Mouse (Mus musculus) spleen, adult 2 months (tissue): ENCODE data around the gene Ccdc63.
A peak's percentile ranks its signal among the peaks of the same experiment; 100 is the strongest.

Experiments used
- CTCF ChIP-seq: fragments of 200-500 bp; IDR thresholded peaks from 2 replicates; pipeline ENCODE4 v1.5.1; 2011; ENCODE audit warnings: mild to moderate bottlenecking, inconsistent platforms; ENCODE audit not compliant: insufficient read depth, insufficient read length, insufficient replicate concordance; ENCODE audit errors: extremely low read depth
- POLR2A ChIP-seq: fragments of 200-500 bp; IDR thresholded peaks from 2 replicates; pipeline ENCODE4 v1.6.1; 2011; ENCODE audit warnings: low read depth, low read length, inconsistent platforms

- no peak for TF ChIP-seq POLR2A
- TF ChIP-seq CTCF, result peak; percentile 72; the same call in 1 of the 2 replicates
Observed at GRCm38 (mm10) chr5:122059060-122060017, 81.3 kb downstream of the Ccdc63 start.
